Mouse (Mus musculus) CH12.LX (cell line): ENCODE measurements around the gene Kctd5. TPM values are rescaled to one million over a fixed set of nuclear protein-coding genes. Genes with fewer than 3 reads are reported as not detected.

ENCODE experiments used
- DNase-seq: peaks from one replicate; pipeline ENCODE4 v3.0.0-alpha.2; 2013; ENCODE audit errors: extremely low read depth
- H3K27ac ChIP-seq: 2 replicates; pipeline ENCODE4 v1.5.1; 2012; ENCODE audit warnings: low read depth, mild to moderate bottlenecking, control low read depth, moderate library complexity; ENCODE audit not compliant: insufficient read depth
- H3K27me3 ChIP-seq: replicated peaks from 2 replicates; pipeline ENCODE3; 2012; ENCODE audit warnings: inconsistent platforms
- H3K36me3 ChIP-seq, 2 experiments: replicated peaks in 1 of 2; 2 replicates each; pipeline versions ENCODE3 to v1.6.1; 2012; ENCODE audit warnings: inconsistent platforms in 1 of 2, low read length in 1 of 2, mild to moderate bottlenecking in 1 of 2, mixed read lengths in 1 of 2, moderate library complexity in 1 of 2; ENCODE audit not compliant: control insufficient read depth in 1 of 2, insufficient read depth in 1 of 2
- H3K4me1 ChIP-seq, 2 experiments: 2 replicates each; pipeline ENCODE4 v1.6.1; 2012; ENCODE audit warnings: inconsistent platforms in 1 of 2, moderate library complexity in 1 of 2; ENCODE audit not compliant: insufficient read depth in 2 of 2, control insufficient read depth in 1 of 2
- H3K4me2 ChIP-seq: 2 replicates; pipeline ENCODE4 v1.6.1; 2012; ENCODE audit warnings: low read depth, mild to moderate bottlenecking, control low read depth; ENCODE audit not compliant: poor library complexity, insufficient read depth, severe bottlenecking
- H3K4me3 ChIP-seq, 3 experiments: fragments of 150-350 bp in 1 of 3; sonication (generic) in 1 of 3; replicated peaks in 1 of 3; 2 replicates each; pipeline versions ENCODE3 to v1.5.1; 2011 to 2012; ENCODE audit warnings: low read depth in 2 of 3, low read length in 2 of 3, mild to moderate bottlenecking in 2 of 3, moderate library complexity in 2 of 3, control low read depth in 1 of 3, improper control_type of control experiment in 1 of 3, inconsistent platforms in 1 of 3, mixed read lengths in 1 of 3; ENCODE audit not compliant: poor library complexity in 1 of 3
- H3K79me2 ChIP-seq: replicated peaks from 2 replicates; pipeline ENCODE4 v1.6.1; 2012; ENCODE audit warnings: mild to moderate bottlenecking, moderate library complexity; ENCODE audit not compliant: control insufficient read depth, poor library complexity, insufficient read depth, severe bottlenecking; ENCODE audit errors: extremely low read depth
- H3K9ac ChIP-seq: 2 replicates; pipeline ENCODE4 v1.6.1; 2012; ENCODE audit warnings: low read depth, mild to moderate bottlenecking, control low read depth, moderate library complexity; ENCODE audit not compliant: insufficient read depth
- H3K9me3 ChIP-seq: replicated peaks from 2 replicates; pipeline ENCODE3; 2012; ENCODE audit warnings: low read length, inconsistent platforms, mixed read lengths
- BHLHE40 ChIP-seq: IDR thresholded peaks from 2 replicates; pipeline ENCODE4 v1.6.1; 2011; ENCODE audit warnings: mild to moderate bottlenecking, low read depth, low read length, improper control_type of control experiment
- CHD2 ChIP-seq: IDR thresholded peaks from 2 replicates; pipeline ENCODE4 v1.6.1; 2011; ENCODE audit warnings: low read length, improper control_type of control experiment
- EP300 ChIP-seq: IDR thresholded peaks from 2 replicates; pipeline ENCODE4 v1.6.1; 2011; ENCODE audit warnings: low read length, improper control_type of control experiment
- GABPA ChIP-seq: IDR thresholded peaks from 2 replicates; pipeline ENCODE4 v1.6.1; 2012; ENCODE audit warnings: low read depth, low read length, improper control_type of control experiment, inconsistent platforms; ENCODE audit not compliant: insufficient replicate concordance
- IRF4 ChIP-seq: IDR thresholded peaks from 2 replicates; pipeline ENCODE4 v1.6.1; 2014; ENCODE audit warnings: low read depth, mild to moderate bottlenecking, inconsistent platforms, low read length, improper control_type of control experiment
- JUN ChIP-seq: IDR thresholded peaks from 2 replicates; pipeline ENCODE4 v1.6.1; 2011; ENCODE audit warnings: low read depth, mild to moderate bottlenecking, low read length, improper control_type of control experiment, moderate library complexity; ENCODE audit not compliant: insufficient read depth
- JUND ChIP-seq: conservative IDR thresholded peaks from 2 replicates; pipeline ENCODE4 v1.6.1; 2011; ENCODE audit warnings: low read depth, low read length, improper control_type of control experiment
- KAT2A ChIP-seq: IDR thresholded peaks from 2 replicates; pipeline ENCODE4 v1.6.1; 2012; ENCODE audit warnings: low read length, improper control_type of control experiment, inconsistent platforms; ENCODE audit not compliant: insufficient replicate concordance
- MAFK ChIP-seq: IDR thresholded peaks from 2 replicates; pipeline ENCODE4 v1.6.1; 2011; ENCODE audit warnings: low read length, improper control_type of control experiment; ENCODE audit not compliant: insufficient replicate concordance
- MAZ ChIP-seq: IDR thresholded peaks from 2 replicates; pipeline ENCODE4 v1.6.1; 2012; ENCODE audit warnings: low read depth, mild to moderate bottlenecking, inconsistent platforms, low read length, improper control_type of control experiment, moderate library complexity
- MEF2A ChIP-seq: IDR thresholded peaks from 2 replicates; pipeline ENCODE4 v1.6.1; 2014; ENCODE audit warnings: low read depth, mild to moderate bottlenecking, inconsistent platforms, low read length, improper control_type of control experiment, borderline replicate concordance
- MXI1 ChIP-seq: IDR thresholded peaks from 2 replicates; pipeline ENCODE4 v1.6.1; 2011; ENCODE audit warnings: mild to moderate bottlenecking, low read depth, low read length, improper control_type of control experiment
- MYC ChIP-seq: IDR thresholded peaks from 2 replicates; pipeline ENCODE4 v1.6.1; 2011; ENCODE audit warnings: low read depth, mild to moderate bottlenecking, improper control_type of control experiment, low read length
- NELFE ChIP-seq: IDR thresholded peaks from 2 replicates; pipeline ENCODE4 v1.6.1; 2011; ENCODE audit warnings: low read depth, low read length, improper control_type of control experiment
- NRF1 ChIP-seq: IDR thresholded peaks from 2 replicates; pipeline ENCODE4 v1.6.1; 2014; ENCODE audit warnings: low read depth, mild to moderate bottlenecking, inconsistent platforms, low read length, improper control_type of control experiment, moderate library complexity
- POLR2A ChIP-seq: IDR thresholded peaks from 2 replicates; pipeline ENCODE4 v1.6.1; 2011; ENCODE audit warnings: low read depth, mild to moderate bottlenecking, improper control_type of control experiment, low read length
- POLR2AphosphoS2 ChIP-seq: IDR thresholded peaks from 2 replicates; pipeline ENCODE4 v1.6.1; 2011; ENCODE audit warnings: low read depth, low read length, improper control_type of control experiment
- RAD21 ChIP-seq: IDR thresholded peaks from 2 replicates; pipeline ENCODE4 v1.6.1; 2011; ENCODE audit warnings: low read depth, mild to moderate bottlenecking, low read length, improper control_type of control experiment, moderate library complexity
- RCOR1 ChIP-seq: conservative IDR thresholded peaks from 2 replicates; pipeline ENCODE4 v1.6.1; 2012; ENCODE audit warnings: low read depth, mild to moderate bottlenecking, inconsistent platforms, low read length, improper control_type of control experiment
- SMC3 ChIP-seq: IDR thresholded peaks from 2 replicates; pipeline ENCODE4 v1.6.1; 2011; ENCODE audit warnings: low read depth, low read length, improper control_type of control experiment
- USF2 ChIP-seq: conservative IDR thresholded peaks from 2 replicates; pipeline ENCODE4 v1.6.1; 2011; ENCODE audit warnings: low read depth, low read length, improper control_type of control experiment
- ZMIZ1 ChIP-seq: IDR thresholded peaks from 2 replicates; pipeline ENCODE4 v1.6.1; 2012; ENCODE audit warnings: low read depth, mild to moderate bottlenecking, inconsistent platforms, low read length, improper control_type of control experiment
- ZNF384 ChIP-seq: IDR thresholded peaks from 2 replicates; pipeline ENCODE4 v1.6.1; 2012; ENCODE audit warnings: low read depth, low read length, improper control_type of control experiment, inconsistent platforms
- dilution Hi-C: fragments of 300-500 bp; cut with MboI; formaldehyde crosslinking; loops from 2 replicates; pipeline ENCODE4 v1.14.3; 2020; ENCODE audit warnings: low sequenced_read_pairs; ENCODE audit not compliant: extremely low pct_unique_long_range_greater_than_20kb, extremely low pct_ligation_motif_present
- in situ Hi-C: fragments of 300-500 bp; cut with MboI; formaldehyde crosslinking; loops from 3 replicates; pipeline ENCODE4 v1.14.3; 2019; ENCODE audit warnings: low sequenced_read_pairs, low pct_ligation_motif_present, low pct_unique_long_range_greater_than_20kb, mixed read lengths
- polyA plus RNA-seq: library from polyadenylated mRNA; unstranded; fragments of >175 nt; gene quantifications from 2 replicates; pipeline ENCODE4 v1.2.1, GENCODE M21; 2012; ENCODE audit warnings: low read depth; ENCODE audit not compliant: insufficient read length
- total RNA-seq, 2 experiments: library from RNA; depleted of rRNA; stranded (reverse); fragments of 300-350 nt in 1 of 2; fragments of >200 nt in 1 of 2; gene quantifications; 2 replicates each; pipeline ENCODE4 v1.2.3; 2012 to 2014

Kctd5 gene
- total and polyA plus RNA-seq, 3 experiments, result 30.1 to 51.1 (median 44.3) TPM

- dilution Hi-C loops (no loop called here), in situ Hi-C loops (no loop called here)
- H3K27ac ChIP-seq, result no peak overlapping the region
- DNase-seq, result no peak
- H3K4me1 ChIP-seq, result peaks cover 17 to 55% of the 10 kb centered on the region in 2 experiments
- H3K4me3 ChIP-seq, result no peak overlapping the region
- H3K36me3 ChIP-seq, result peaks cover 5 to 55% of the 10 kb centered on the region in 2 experiments
- TF ChIP-seq MXI1, result no peak
- TF ChIP-seq GABPA, result no peak
- TF ChIP-seq SMC3, result no peak
- TF ChIP-seq EP300, result no peak
- TF ChIP-seq KAT2A, result no peak
- TF ChIP-seq MEF2A, result no peak
- TF ChIP-seq RAD21, result no peak
- TF ChIP-seq JUND, result no peak
- TF ChIP-seq IRF4, result no peak
- TF ChIP-seq BHLHE40, result no peak
- TF ChIP-seq NRF1, result no peak
- TF ChIP-seq NELFE, result no peak
- TF ChIP-seq ZMIZ1, result no peak
- TF ChIP-seq RCOR1, result no peak
- no peak for TF ChIP-seq POLR2AphosphoS2
- no peak overlapping the region for H3K4me2 ChIP-seq
- H3K79me2 ChIP-seq, result peaks cover 40% of the 10 kb centered on the region
- no peaks in the 10 kb centered on the region for H3K9me3 ChIP-seq
- no peak overlapping the region for H3K9ac ChIP-seq
- H3K27me3 ChIP-seq, result no peaks in the 10 kb centered on the region
Observed at GRCm38 (mm10) chr17:24068271-24068670, 5.0 kb downstream of the Kctd5 start.

GRCm38 (mm10) chr17:24062459-24063155 lies 10.7 kb downstream of the Kctd5 start:
- H3K79me2 ChIP-seq, result no peaks in the 10 kb centered on the region; the same call in 1 of the 2 replicates
- no peak overlapping the region for H3K4me2 ChIP-seq
- no peaks in the 10 kb centered on the region for H3K27me3 ChIP-seq
- H3K4me3 ChIP-seq, result no peak overlapping the region
- no peak overlapping the region for H3K27ac ChIP-seq
- peaks cover 41 to 92% of the 10 kb centered on the region in 2 experiments for H3K36me3 ChIP-seq
- H3K9me3 ChIP-seq, result no peaks in the 10 kb centered on the region
- H3K9ac ChIP-seq, result no peak overlapping the region
- TF ChIP-seq NRF1, result no peak
- no peak for TF ChIP-seq POLR2A
- TF ChIP-seq MAZ, result no peak
- TF ChIP-seq ZMIZ1, result no peak
- TF ChIP-seq MEF2A, result no peak
- TF ChIP-seq NELFE, result no peak
- no peak for TF ChIP-seq MXI1
- TF ChIP-seq JUN, result no peak
- TF ChIP-seq MYC, result no peak
- no peak for TF ChIP-seq BHLHE40
- TF ChIP-seq CHD2, result no peak
- no peak for TF ChIP-seq USF2
- TF ChIP-seq IRF4, result no peak
- TF ChIP-seq MAFK, result no peak
- no peak for TF ChIP-seq RAD21
- TF ChIP-seq POLR2AphosphoS2, result no peak
- no peak for TF ChIP-seq ZNF384
- TF ChIP-seq, all 38 proteins: peak for 0
- peaks cover 2 to 16% of the 10 kb centered on the region in 2 experiments; a peak in 2 of 4 replicates for H3K4me1 ChIP-seq
- dilution Hi-C loops, result no loop called here
- in situ Hi-C loops, result no loop called here
- DNase-seq, result no peak
